Mouse (Mus musculus) gastrocnemius, adult 18-20 months (tissue): ENCODE measurements around the gene Rps19bp1. TPM values are rescaled to one million over a fixed set of nuclear protein-coding genes. Genes with fewer than 3 reads are reported as not detected.

ENCODE experiments used
- DNase-seq: peaks from one replicate; pipeline ENCODE4 v3.0.0; 2021; ENCODE audit warnings: low spot score
- total RNA-seq, 2 experiments: library from RNA; stranded (reverse); gene quantifications; 2 replicates each; pipeline ENCODE4 v1.2.3; 2021

Rps19bp1 gene
- total RNA-seq, 2 experiments from 2014 or later: 10.8 to 15.3 TPM

GRCm38 (mm10) chr15:80219705-80220657 is 44.1 kb downstream of the Rps19bp1 start:
- no peak for DNase-seq

- DNase-seq: no peak
Measured at GRCm38 (mm10) chr15:80219211-80219610, 44.9 kb downstream of the Rps19bp1 start.

- no peak for DNase-seq
Measured at GRCm38 (mm10) chr15:80217476-80217875, 46.6 kb downstream of the Rps19bp1 start.

- DNase-seq: no peak
Measured at GRCm38 (mm10) chr15:80216480-80216820, 47.7 kb downstream of the Rps19bp1 start.

- no peak for DNase-seq
Measured at GRCm38 (mm10) chr15:80215716-80216479, 48.2 kb downstream of the Rps19bp1 start.

- no peak for DNase-seq
Measured at GRCm38 (mm10) chr15:80213688-80214087, 50.4 kb downstream of the Rps19bp1 start.

Other genes starting within 250 kb of the Rps19bp1 start
- gene Pdgfb, start 249.3 kb downstream of the Rps19bp1 start, total RNA-seq: 10 to 100 TPM; 12.9 to 22.1 TPM
- 10 to 100 TPM; 54.8 to 60.6 TPM for gene Syngr1, start 173.0 kb downstream of the Rps19bp1 start, total RNA-seq
- gene Rpl3, start 172.4 kb downstream of the Rps19bp1 start, total RNA-seq: 10 to 100 TPM; 37.2 to 48.3 TPM
- 10 to 100 TPM; 11.0 to 12.5 TPM for gene Tab1, start 131.2 kb downstream of the Rps19bp1 start, total RNA-seq
- 1 to 10 TPM in 1 of 2 experiments, under 1 TPM in 1; 0.43 to 1.2 TPM for gene Mgat3, start 90.6 kb downstream of the Rps19bp1 start, total RNA-seq
- gene Mief1, start 30.3 kb downstream of the Rps19bp1 start, total RNA-seq: 10 to 100 TPM; 20.4 to 23.0 TPM
- gene AC140267.1, start 28.5 kb downstream of the Rps19bp1 start, total RNA-seq: 1 to 10 TPM; 7.1 to 9.7 TPM
- 100 to 1,000 TPM; 141 to 165 TPM for gene Atf4, start 9.1 kb downstream of the Rps19bp1 start, total RNA-seq
- gene Cacna1i, start 22.9 kb upstream of the Rps19bp1 start, total RNA-seq: under 1 TPM; 0.21 TPM